Mouse (Mus musculus): ENCODE data around the gene Rev1. TPM values are rescaled to one million over a fixed set of nuclear protein-coding genes. Genes with fewer than 3 reads are reported as not detected.
"Not testable (repeated sequence)": the region's sequence is repeated elsewhere in the genome, so short reads cannot be mapped to it uniquely, and the experiment has no call there.

The Rev1 gene
- polyA plus RNA-seq, 1 experiment = 1.5 TPM

DNA sequence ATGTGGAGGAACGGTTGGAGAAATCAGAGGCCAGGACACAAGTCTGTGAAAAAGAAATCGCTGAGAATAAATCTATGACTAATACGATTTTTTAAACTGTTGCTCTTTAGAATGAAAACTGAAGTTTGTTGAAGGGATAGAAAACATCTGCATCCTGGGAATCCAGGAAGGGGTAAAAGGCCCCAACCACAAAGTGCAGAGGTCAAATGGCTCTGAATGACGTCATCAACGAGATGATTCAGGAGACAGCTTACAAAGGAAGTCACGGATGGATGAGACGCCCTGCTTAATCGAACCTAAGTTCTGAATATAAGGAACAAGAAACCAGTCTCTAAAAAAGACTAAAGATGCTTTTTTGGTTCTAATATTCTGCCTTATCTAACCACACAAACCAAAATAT, 48.3 kb downstream of the Rev1 start:
- Histone ChIP-seq H3K27ac (ENCODE audit: insufficient read depth, low read depth, low read length) (no peak overlapping the region), H3K36me3 (ENCODE audit: control insufficient read depth, insufficient read depth, low read length) (peaks cover 19% of the 10 kb centered on the region), H3K4me3 (ENCODE audit: low read depth, low read length) (no peak overlapping the region), H3K27me3 (ENCODE audit: control insufficient read depth, insufficient read depth, low read length) (no peaks in the 10 kb centered on the region), H3K4me1 (ENCODE audit: control insufficient read depth, insufficient read depth, insufficient read length, low read length) (no peaks in the 10 kb centered on the region)
- WGBS = 68% methylated on average over 8 of the region's 8 CpGs
- TF ChIP-seq POLR2A (IDR thresholded peaks at IDR 0.05; ENCODE audit: low read depth, low read length) = no peak
- no peak for TF ChIP-seq CTCF (IDR thresholded peaks at IDR 0.05; ENCODE audit: extremely low read depth, insufficient read length, insufficient replicate concordance, low read depth, low read length)

DNA sequence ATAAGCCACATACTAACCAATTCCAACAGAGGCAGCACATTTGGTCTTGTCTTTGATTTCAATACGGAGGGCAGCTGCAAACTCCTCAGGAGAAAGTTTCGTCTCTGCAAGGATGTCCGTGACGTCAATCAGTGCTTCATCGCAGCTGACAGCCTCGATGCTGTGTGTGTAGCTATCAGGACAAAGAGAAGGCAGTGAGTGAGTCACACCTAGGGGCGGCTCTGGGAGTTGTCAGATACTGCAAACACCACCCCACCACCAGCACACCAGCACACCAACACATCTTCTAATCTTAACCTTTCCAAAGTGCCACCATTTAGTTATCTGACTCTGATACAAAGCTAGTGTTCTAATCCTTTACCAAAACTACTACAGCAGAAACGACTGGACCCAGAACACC, 58.3 kb downstream of the Rev1 start:
- H3K27me3 ChIP-seq (ENCODE audit: control insufficient read depth, insufficient read depth, low read length) = no peaks in the 10 kb centered on the region
- WGBS = 69% methylated on average over 8 of the region's 8 CpGs

DNA sequence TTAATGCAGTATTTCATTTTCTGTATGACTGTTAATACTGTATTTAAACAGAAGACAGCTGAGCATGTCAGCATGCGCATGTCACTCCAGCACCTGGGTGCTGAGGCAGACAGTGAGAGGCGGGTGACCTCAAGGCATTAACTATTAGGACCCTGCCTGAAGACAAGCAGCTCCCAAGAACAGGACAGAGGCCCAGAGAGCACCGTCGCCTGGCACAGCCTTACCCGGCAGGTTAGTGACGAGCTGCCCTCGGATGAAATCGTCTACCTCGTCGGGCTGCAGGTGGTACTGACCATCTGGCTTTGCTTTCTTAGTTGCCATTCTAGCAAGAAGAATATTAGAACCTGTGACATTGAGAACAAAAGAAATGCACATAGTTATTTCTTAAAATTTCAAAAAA, 62.3 kb downstream of the Rev1 start:
- Histone ChIP-seq H3K27me3 (ENCODE audit: control insufficient read depth, insufficient read depth, low read length) (no peaks in the 10 kb centered on the region), H3K4me1 (ENCODE audit: control insufficient read depth, insufficient read depth, insufficient read length, low read length) (no peaks in the 10 kb centered on the region), H3K36me3 (ENCODE audit: control insufficient read depth, insufficient read depth, low read length) (peaks cover 38% of the 10 kb centered on the region), H3K27ac (ENCODE audit: insufficient read depth, low read depth, low read length) (no peak overlapping the region), H3K4me3 (ENCODE audit: low read depth, low read length) (no peak overlapping the region)
- no peak for TF ChIP-seq CTCF (IDR thresholded peaks at IDR 0.05; ENCODE audit: extremely low read depth, insufficient read length, insufficient replicate concordance, low read depth, low read length)
- TF ChIP-seq POLR2A (IDR thresholded peaks at IDR 0.05; ENCODE audit: low read depth, low read length) = no peak
- 95% methylated on average over 10 of the region's 10 CpGs for WGBS

More for the DNA sequence above, 58.3 kb downstream of the Rev1 start:
- no peak overlapping the region for H3K27ac ChIP-seq (ENCODE audit: insufficient read depth, low read depth, low read length)
- peaks cover 34% of the 10 kb centered on the region for H3K36me3 ChIP-seq (ENCODE audit: control insufficient read depth, insufficient read depth, low read length)
- no peak for TF ChIP-seq POLR2A (IDR thresholded peaks at IDR 0.05; ENCODE audit: low read depth, low read length)
- no peak for TF ChIP-seq CTCF (IDR thresholded peaks at IDR 0.05; ENCODE audit: extremely low read depth, insufficient read length, insufficient replicate concordance, low read depth, low read length)
- no peak overlapping the region for H3K4me3 ChIP-seq (ENCODE audit: low read depth, low read length)
- no peaks in the 10 kb centered on the region for H3K4me1 ChIP-seq (ENCODE audit: control insufficient read depth, insufficient read depth, insufficient read length, low read length)

DNA sequence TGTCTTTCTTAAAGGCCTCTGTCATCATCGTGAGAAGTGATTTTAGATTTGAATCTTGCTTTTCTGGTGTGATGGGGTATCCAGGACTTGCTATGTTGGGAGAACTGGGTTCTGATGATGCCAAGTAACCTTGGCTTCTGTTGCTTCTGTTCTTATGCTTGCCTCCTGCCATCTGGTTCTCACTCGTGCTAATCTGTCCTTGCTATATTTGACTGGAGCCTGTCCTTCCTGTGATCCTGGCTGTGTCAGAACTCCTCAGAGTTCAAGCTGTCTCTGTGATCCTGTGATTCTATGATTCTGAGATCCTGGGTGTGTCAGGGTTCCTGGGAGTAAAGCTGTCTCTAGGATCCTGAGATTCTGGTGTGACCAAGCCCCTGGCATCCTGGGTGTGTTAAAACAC, 67.4 kb downstream of the Rev1 start:
- peaks cover 29% of the 10 kb centered on the region for H3K36me3 ChIP-seq (ENCODE audit: control insufficient read depth, insufficient read depth, low read length)
- 94% methylated on average over 2 of the region's 2 CpGs for WGBS
- H3K4me1 ChIP-seq (ENCODE audit: control insufficient read depth, insufficient read depth, insufficient read length, low read length); H3K4me3 ChIP-seq (ENCODE audit: low read depth, low read length); H3K27ac ChIP-seq (ENCODE audit: insufficient read depth, low read depth, low read length); H3K27me3 ChIP-seq (ENCODE audit: control insufficient read depth, insufficient read depth, low read length): not testable (repeated sequence)

DNA sequence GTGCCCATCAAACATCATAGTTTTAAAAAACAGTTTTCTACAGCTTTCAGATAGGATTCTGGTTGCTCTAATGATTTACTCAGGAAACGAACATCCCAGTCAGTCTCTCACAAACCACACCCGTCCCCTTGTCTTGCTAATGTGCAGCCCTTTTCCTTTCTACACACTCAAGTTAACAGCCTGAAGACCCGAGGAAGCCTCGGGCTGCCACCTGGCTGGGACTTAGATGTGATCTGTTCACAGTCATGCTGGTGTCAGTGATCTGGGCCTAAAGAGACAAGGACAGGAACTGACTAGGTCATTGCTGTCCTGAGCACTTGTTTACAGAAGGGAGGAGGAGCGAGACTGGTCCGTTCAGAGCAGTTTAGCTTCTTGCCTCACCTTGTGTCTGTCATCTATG, 71.2 kb downstream of the Rev1 start:
- TF ChIP-seq POLR2A (IDR thresholded peaks at IDR 0.05; ENCODE audit: low read depth, low read length) = no peak
- TF ChIP-seq CTCF (IDR thresholded peaks at IDR 0.05; ENCODE audit: extremely low read depth, insufficient read length, insufficient replicate concordance, low read depth, low read length) = no peak
- Histone ChIP-seq H3K36me3 (ENCODE audit: control insufficient read depth, insufficient read depth, low read length) (peaks cover 36% of the 10 kb centered on the region), H3K4me1 (ENCODE audit: control insufficient read depth, insufficient read depth, insufficient read length, low read length) (no peaks in the 10 kb centered on the region), H3K4me3 (ENCODE audit: low read depth, low read length) (no peak overlapping the region), H3K27me3 (ENCODE audit: control insufficient read depth, insufficient read depth, low read length) (no peaks in the 10 kb centered on the region), H3K27ac (ENCODE audit: insufficient read depth, low read depth, low read length) (no peak overlapping the region)
- WGBS = 80% methylated on average over 6 of the region's 6 CpGs

DNA sequence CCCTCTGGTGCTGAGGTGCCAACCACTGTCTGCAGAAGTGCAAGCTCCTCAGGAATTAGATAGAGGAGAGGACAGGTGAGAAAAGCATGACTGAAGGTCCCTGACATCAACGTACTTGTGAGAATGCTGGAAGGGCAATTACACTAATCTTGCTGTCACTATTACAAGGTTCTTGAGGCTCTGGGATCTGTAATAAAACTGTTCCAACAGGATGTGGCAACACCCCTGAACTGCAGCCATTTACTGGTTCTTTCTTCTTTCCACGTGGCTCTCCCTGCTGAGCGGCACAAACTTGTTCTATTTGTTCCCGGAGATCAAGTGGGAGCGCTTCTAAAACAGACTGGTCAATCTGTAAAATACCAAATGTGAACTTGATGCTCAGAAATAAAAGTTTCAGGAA, 74.4 kb downstream of the Rev1 start:
- Histone ChIP-seq H3K27ac (ENCODE audit: insufficient read depth, low read depth, low read length) (no peak overlapping the region), H3K4me1 (ENCODE audit: control insufficient read depth, insufficient read depth, insufficient read length, low read length) (no peaks in the 10 kb centered on the region), H3K4me3 (ENCODE audit: low read depth, low read length) (no peak overlapping the region), H3K36me3 (ENCODE audit: control insufficient read depth, insufficient read depth, low read length) (peaks cover 50% of the 10 kb centered on the region), H3K27me3 (ENCODE audit: control insufficient read depth, insufficient read depth, low read length) (no peaks in the 10 kb centered on the region)
- WGBS = 75% methylated on average over 5 of the region's 5 CpGs
- TF ChIP-seq POLR2A (IDR thresholded peaks at IDR 0.05; ENCODE audit: low read depth, low read length) (no peak), CTCF (IDR thresholded peaks at IDR 0.05; ENCODE audit: extremely low read depth, insufficient read length, insufficient replicate concordance, low read depth, low read length) (no peak)

DNA sequence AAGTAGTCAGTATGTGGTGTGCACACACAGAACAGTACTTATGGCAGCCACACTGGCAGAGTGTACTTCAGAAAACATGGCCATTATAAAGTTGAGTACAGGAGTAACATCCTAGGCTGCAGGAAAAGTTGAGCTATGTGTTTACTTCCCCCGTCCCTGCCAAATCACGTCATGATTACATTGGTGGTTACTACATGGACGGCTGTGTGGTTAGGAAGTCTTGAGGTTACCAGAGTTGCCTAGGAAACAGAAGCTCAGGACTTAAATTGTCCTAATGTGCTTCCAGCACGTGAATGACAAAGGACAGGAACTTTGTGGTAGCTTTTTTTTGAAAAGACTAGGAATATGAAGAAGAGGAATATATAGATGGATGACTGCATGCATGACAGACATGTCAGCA, 80.0 kb downstream of the Rev1 start:
- H3K27me3 ChIP-seq (ENCODE audit: control insufficient read depth, insufficient read depth, low read length) = no peaks in the 10 kb centered on the region
- H3K36me3 ChIP-seq (ENCODE audit: control insufficient read depth, insufficient read depth, low read length) = peaks cover 75% of the 10 kb centered on the region
- no peaks in the 10 kb centered on the region for H3K4me1 ChIP-seq (ENCODE audit: control insufficient read depth, insufficient read depth, insufficient read length, low read length)
- no peak overlapping the region for H3K4me3 ChIP-seq (ENCODE audit: low read depth, low read length)
- no peak for TF ChIP-seq POLR2A (IDR thresholded peaks at IDR 0.05; ENCODE audit: low read depth, low read length)
- TF ChIP-seq CTCF (IDR thresholded peaks at IDR 0.05; ENCODE audit: extremely low read depth, insufficient read length, insufficient replicate concordance, low read depth, low read length) = no peak
- 62% methylated on average over 4 of the region's 4 CpGs for WGBS
- no peak overlapping the region for H3K27ac ChIP-seq (ENCODE audit: insufficient read depth, low read depth, low read length)

DNA sequence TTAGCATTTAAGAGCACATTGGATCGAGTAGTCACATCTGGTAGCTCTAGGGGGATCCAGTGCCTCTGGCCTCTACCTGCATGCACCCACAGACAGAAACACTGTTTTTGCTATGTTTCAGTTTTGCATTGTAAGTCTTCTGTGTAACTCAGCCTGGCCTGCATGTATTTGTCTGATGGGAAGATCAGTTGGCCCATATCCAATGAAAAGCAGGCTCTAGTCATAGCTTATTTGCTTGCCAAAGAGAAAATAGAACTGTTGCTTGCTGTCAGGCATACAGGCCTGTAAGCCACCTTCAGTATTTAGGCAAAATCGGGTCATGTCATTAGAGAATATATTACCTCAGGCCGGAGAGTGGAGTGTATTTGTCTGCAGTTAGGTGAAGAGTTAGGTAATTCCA, 81.5 kb downstream of the Rev1 start:
- no peak overlapping the region for H3K27ac ChIP-seq (ENCODE audit: insufficient read depth, low read depth, low read length)
- H3K4me1 ChIP-seq (ENCODE audit: control insufficient read depth, insufficient read depth, insufficient read length, low read length) = no peaks in the 10 kb centered on the region
- no peak overlapping the region for H3K4me3 ChIP-seq (ENCODE audit: low read depth, low read length)
- no peak for TF ChIP-seq POLR2A (IDR thresholded peaks at IDR 0.05; ENCODE audit: low read depth, low read length)
- no peak for TF ChIP-seq CTCF (IDR thresholded peaks at IDR 0.05; ENCODE audit: extremely low read depth, insufficient read length, insufficient replicate concordance, low read depth, low read length)
- H3K36me3 ChIP-seq (ENCODE audit: control insufficient read depth, insufficient read depth, low read length) = peaks cover 69% of the 10 kb centered on the region
- 84% methylated on average over 3 of the region's 3 CpGs for WGBS
- H3K27me3 ChIP-seq (ENCODE audit: control insufficient read depth, insufficient read depth, low read length) = no peaks in the 10 kb centered on the region
